Mouse (Mus musculus): ENCODE data around the gene Mill1.

DNA sequence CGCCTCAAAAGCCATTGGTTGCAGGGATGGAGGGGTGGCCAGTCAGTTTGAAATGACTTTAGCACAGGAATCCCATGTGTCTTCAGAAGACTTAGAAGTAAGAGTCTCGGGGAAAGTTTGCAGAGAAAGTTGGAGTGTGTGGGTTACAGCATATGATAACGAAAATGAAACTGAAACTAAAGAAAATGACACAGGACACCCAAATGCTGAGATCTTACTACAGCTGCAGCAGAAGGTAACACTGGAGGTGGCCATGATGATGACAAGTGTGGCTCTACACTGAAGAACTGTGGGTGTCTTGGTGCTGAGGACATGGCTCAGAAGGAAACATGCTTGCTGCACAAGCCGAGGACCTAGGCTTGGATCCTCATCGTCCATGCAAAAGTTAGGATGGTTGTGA, 3.9 kb upstream of the Mill1 start:
- TF ChIP-seq CTCF (conservative IDR thresholded peaks at IDR 0.05; ENCODE audit: insufficient read depth, insufficient read length, low read depth, low read length) = no peak
- no peak for TF ChIP-seq POLR2A (IDR thresholded peaks at IDR 0.05; ENCODE audit: low read depth, low read length)

All from kidney, adult 2 months (tissue).